Mouse (Mus musculus): ENCODE data around the gene Mier2. TPM values are rescaled to one million over a fixed set of nuclear protein-coding genes. Genes with fewer than 3 reads are reported as not detected.

The Mier2 gene
- total RNA-seq, 4 experiments from 2014 or later: 51.2 to 72.3 (median 53.0) TPM

DNA sequence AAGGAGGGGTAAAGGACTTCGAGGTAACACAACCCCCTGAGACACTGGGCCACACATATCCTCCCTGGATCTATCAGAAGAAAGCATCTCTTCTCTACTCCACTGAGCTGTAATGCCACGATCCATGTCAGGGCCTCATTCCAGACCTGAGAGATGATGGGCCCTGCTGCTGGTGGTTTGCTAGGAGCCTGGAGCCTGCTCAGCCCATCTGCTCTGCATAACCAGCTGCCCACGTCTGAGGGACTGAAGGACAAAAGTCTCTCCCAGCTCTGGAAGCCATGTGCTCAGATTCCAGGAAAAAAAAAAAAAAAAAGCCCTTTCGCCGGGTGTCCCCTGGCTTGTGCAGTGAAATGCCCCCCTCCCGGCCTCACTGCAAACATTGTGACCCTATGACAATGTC, 20.8 kb upstream of the Mier2 start:
- DNase-seq (ENCODE audit: low spot score in 2 of 2): no peak

DNA sequence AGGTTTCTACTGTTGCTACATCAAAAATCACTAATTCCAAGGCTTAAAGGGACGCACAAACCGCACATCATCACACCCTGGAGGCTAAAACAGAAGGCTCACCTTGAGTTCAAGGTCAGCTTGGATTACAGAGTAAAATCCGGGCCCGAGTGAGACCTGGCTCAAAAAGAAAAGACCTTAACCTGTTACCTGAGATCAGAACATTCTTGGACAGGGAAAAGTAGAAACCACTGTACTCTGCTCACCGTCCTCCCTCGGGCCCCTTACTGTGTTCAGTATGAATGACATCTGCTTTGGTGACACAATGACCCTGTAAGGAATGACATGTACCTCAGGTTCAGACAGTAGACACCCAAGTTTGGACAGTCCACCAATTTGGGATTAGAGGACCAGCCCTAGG, 19.8 kb upstream of the Mier2 start:
- no peak for DNase-seq (ENCODE audit: low spot score in 2 of 2)

DNA sequence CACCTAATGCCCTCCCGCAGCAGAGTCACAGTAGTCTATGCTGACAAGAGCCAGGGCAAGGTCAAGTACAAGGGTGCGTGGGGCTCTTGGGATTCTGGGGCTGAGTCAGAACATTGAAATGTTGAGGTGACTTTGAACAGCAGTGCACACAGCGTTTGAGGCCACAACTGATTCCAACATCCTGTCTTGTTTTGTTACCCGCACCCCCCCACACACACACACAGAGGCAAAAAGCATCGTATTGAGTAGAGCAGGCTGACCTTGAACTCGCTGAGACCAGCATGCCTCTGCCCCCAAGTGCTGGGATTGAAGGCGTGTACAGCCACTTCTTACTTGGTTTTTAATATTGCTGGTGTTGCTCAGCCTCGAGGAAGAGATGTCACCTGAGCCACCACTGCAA, 19.4 kb upstream of the Mier2 start:
- no peak for DNase-seq (ENCODE audit: low spot score in 2 of 2)

- no peak for DNase-seq (ENCODE audit: low spot score in 2 of 2)
Measured at GRCm38 (mm10) chr10:79573611-79574010, 18.6 kb upstream of the Mier2 start.

DNA sequence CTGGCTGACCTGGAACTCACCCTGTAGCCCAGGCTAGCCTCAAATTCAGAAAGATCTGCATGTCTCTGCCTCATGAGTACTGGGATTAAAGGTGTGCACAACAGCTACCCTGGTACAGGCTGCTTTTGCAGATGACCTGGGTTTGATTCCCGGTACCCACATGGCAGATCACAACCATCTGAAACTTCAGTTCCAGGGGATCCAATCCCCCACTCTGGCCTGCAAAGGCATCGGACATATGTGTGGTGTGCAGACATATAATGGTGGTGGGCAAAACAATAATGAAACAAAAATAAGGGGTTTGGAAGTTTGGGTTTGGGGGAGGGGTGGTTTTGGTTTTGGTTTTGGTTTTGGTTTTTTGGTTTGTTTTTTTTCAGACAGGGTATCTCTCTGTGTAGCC, 16.3 kb upstream of the Mier2 start:
- no peak for DNase-seq (ENCODE audit: low spot score in 2 of 2)

GRCm38 (mm10) chr10:79569921-79570320, 14.9 kb upstream of the Mier2 start:
- DNase-seq (ENCODE audit: low spot score in 2 of 2): no peak

DNA sequence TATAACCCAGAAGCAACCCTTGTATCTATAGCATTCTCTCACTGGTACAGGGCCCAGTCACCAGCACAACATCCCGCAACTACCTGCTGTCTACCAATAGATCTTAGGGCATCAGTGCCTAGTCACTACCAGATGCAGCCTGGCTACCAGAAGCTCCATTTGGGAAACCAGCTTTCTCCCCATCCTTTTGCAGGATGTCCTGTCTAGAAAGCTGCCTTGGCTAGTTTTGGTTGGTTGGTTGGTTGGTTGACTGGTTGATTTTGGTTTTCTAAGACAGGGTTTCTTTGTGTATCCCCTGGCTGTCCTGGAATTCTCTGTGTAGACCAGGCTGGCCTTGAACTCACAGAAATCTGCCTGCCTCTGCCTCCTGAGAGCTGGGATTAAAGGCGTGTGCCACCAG, 4.7 kb upstream of the Mier2 start:
- DNase-seq (ENCODE audit: low spot score in 2 of 2): no peak

DNA sequence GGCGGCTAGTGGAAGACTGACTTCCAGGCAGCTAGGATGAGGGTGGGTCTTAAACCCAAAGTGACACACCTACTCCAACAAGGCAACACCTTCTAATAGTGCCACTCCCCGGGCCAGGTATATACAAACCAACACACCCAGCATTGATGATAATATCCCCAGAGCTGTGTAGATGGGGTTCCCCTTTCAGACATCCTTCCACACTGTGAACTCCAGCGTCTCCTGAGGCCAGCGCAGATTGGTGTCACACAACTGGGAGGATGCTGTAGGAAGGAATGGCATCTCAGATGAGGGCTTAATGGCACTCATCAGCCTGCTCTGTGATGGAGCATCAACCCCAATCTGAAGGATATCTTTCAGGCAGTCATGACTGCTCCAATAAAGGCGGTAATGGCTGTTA, 2.5 kb upstream of the Mier2 start:
- DNase-seq (ENCODE audit: low spot score in 2 of 2): no peak

DNA sequence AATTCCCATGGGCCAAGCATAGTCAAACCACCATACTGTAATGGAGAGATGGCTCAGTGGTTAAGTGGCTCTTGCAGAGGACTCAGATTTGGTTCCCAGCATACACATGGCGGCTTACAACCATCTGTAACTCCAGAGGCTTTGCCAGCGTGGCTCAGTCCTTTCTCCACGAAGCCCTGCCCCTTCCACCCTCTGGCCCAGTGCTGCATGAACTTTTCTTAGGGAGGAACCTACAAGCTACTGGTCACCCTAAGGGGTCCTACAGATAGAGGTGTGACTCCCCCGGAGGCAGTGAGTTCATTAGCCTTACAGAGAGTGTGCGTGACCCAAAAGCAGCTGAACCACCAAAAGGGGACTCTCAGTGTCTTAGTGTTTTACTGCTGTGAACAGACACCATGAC, 2.0 kb upstream of the Mier2 start:
- no peak for DNase-seq (ENCODE audit: low spot score in 2 of 2)

- DNase-seq (ENCODE audit: low spot score in 2 of 2): no peak
Measured at GRCm38 (mm10) chr10:79555238-79555724, 282 bp upstream of the Mier2 start.

DNA sequence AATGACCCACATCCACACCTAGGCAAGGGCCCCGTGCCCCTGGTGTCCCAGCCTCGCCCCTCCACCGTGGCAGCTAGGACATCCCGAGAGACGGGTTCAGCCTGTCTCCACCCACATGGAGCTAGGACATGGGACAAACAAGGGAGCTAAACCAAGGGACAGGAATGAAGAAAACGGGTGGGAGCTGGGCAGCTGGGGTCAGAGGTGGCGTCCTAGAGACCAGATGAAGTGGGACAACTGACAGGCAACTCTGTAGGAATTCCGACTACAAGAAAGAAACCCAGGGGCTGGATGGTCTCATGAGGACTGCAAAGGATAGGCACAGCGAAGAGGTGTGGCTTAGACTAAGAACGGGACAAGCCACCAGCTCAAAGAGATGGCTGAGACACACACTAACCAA, 1.3 kb downstream of the Mier2 start:
- no peak for DNase-seq (ENCODE audit: low spot score in 2 of 2)

DNA sequence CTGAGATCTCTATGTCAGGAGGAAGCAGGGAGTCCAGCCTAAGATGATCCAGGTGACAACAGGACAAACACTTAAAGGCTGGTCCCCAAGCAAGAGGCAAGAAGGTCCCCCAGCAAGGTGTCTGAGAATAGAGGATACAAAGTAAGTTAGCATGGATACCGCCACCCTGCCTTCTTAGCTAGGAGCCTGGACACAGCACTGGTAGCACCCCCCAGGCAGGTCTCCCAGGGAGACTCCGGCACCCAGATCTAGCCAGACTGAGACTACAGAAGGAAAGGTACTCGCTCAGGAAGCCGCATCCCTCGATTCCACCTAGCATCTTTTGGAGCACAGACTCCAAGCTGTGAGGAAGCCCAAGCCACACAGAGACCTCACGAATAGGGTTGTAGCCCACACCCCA, 1.8 kb downstream of the Mier2 start:
- DNase-seq (ENCODE audit: low spot score in 2 of 2): no peak

DNA sequence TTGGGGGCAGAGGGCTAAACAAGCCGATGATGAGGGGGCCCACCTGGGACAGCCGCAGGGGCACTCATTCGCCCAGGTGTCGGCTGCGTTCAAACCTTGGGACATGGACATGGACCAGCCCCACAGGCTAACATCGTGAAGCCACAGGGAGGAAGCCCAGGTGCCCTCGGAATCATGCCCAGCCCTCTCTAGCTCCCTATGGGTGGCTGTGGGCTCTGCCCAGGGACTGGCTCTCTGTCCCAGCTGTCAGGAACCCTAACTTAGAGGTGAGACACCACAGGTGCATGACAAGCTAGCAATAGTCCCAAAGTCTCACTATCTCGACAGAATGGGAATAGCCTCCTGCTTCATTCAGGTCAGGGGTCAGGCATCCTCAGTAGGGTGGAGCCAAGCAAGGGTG, 2.5 kb downstream of the Mier2 start:
- no peak for DNase-seq (ENCODE audit: low spot score in 2 of 2)

- DNase-seq (ENCODE audit: low spot score in 2 of 2): no peak
Measured at GRCm38 (mm10) chr10:79550366-79550765, 4.6 kb downstream of the Mier2 start.

GRCm38 (mm10) chr10:79548971-79549723, 5.9 kb downstream of the Mier2 start:
- no peak for DNase-seq (ENCODE audit: low spot score in 2 of 2)

DNA sequence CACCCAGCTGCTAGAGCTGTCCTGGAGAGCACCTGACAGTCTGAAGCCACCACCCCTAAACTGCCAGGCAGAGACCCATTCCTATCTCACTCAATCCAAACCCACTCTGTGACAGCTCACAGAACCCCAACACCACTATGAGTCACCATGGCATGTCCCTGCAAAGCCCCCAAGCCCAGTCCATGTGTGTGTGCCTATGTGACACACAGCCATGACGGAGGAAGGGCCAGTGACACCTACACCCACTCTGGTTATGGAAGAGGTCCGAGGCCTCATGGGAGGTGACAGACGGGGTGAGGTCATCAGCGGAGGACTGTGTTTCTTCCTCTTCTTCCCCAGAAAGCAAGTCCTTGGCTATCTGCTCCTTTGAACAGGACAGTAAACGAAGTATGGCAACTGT, 6.5 kb downstream of the Mier2 start:
- DNase-seq (ENCODE audit: low spot score in 2 of 2): no peak

DNA sequence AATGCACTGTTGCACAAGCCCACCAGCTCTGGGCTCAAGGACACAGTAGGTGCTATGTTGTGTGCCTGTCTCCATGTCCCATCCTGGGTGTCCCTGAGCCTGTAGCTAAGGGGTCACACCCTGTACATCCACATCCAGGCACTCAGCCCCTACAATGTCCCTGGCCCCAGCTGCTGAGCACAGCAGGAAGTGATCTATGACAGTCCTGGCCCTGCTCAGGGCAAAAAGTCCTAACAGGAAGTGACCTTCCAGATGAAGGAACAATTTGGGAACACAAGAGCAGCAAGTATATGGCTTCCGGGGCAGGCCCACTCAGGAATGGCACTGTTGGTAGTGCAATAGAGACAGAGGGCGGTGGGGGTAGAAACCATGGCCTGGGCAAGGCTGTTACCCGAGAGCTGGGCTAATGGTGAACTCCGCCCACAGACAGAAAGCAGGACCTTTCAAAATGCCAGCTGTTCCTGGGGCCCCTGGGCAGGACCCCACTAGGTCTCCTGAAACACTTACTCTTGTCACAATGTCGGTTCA, 7.8 kb downstream of the Mier2 start:
- no peak for DNase-seq (ENCODE audit: low spot score in 2 of 2)

GRCm38 (mm10) chr10:79546483-79546882, 8.5 kb downstream of the Mier2 start:
- DNase-seq (ENCODE audit: low spot score in 2 of 2): no peak

- DNase-seq (ENCODE audit: low spot score in 2 of 2): no peak
Measured at GRCm38 (mm10) chr10:79545891-79546290, 9.1 kb downstream of the Mier2 start.

- no peak for DNase-seq (ENCODE audit: low spot score in 2 of 2)
Measured at GRCm38 (mm10) chr10:79544631-79545030, 10.4 kb downstream of the Mier2 start.

DNA sequence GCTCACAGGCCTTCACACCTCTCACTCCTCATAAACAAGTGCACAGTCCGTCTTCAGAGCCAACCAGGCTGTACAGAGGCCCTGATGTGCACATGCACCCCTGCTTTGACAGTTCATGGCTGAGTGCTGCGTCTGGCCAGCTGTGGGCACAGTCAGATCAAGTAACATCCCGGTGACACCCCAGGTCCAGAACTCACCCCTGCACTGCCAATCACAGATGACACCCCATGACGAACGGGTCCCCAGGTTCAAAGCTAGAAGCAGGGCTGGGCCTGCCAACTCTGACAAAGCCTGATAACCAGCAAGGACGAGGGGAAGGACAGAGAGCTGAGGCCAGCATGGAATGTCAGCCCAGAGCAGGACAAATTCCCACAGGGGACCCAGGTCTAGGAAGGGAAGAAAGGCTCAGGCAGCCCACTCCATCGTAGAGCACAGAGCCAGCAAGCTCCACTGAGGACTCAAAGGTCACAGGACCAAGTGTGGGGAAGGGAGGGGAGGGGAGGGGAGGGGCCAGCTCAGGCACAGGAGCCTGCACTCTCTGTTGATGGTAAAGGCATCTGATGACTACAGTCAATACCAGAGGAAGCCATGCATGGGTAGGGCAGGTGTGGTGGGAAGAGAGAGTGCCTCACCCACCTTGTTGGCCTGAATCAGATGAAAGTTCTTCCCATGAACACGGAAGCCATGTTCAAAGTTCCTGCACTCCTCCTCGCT, 11.0 kb downstream of the Mier2 start:
- no peak for DNase-seq (ENCODE audit: low spot score in 2 of 2)

DNA sequence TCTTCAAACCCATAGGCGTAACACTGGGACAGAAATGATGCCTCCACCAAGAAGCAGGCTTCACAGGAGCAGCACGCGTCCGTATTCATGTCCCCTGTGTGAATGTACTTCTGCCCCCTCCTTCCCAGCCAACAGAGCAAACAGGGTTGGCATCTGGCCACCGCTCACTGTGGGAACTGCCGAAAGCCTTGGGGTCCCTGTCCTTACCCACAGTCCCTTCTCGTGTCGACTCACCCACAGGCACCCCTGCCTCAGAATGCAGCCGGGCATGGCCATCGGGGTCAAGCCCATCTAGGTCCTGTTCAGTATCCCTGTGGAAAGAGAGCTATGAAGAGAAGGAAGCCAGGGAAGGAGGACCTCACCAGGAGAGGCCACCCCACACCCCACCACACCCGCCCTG, 12.8 kb downstream of the Mier2 start:
- no peak for DNase-seq (ENCODE audit: low spot score in 2 of 2)

- no peak for DNase-seq (ENCODE audit: low spot score in 2 of 2)
Measured at GRCm38 (mm10) chr10:79541522-79541921, 13.5 kb downstream of the Mier2 start.
